Mouse (Mus musculus): ENCODE measurements at regions not wholly inside any gene's neighbourhood (a gene's known extent, or its start where the extent isn't known, plus 50 kb on each side); places are given as distances from the start of the nearest gene placed in this dataset.

DNA sequence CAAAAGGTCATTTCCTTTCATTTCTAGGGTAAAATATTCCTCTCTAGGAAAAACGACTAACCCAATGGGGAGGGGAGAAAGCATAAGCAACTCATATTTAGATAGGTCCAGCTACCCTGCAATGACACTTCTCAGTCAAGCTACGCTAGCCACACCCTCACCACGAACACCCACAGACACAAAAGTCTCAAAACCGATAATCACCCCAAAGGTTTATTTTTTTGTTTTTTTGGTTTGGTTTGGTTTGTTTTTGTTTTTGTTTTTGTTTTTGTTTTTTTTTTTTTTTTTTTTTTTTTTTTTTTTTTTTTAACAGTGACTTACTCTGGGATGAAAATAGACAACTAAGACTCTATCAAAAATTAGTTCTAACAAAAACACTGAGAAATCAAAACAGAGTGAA is 196.3 kb upstream of the Atp2b1 start:
- DNase-seq (ENCODE audit: low spot score), result no peak

DNA sequence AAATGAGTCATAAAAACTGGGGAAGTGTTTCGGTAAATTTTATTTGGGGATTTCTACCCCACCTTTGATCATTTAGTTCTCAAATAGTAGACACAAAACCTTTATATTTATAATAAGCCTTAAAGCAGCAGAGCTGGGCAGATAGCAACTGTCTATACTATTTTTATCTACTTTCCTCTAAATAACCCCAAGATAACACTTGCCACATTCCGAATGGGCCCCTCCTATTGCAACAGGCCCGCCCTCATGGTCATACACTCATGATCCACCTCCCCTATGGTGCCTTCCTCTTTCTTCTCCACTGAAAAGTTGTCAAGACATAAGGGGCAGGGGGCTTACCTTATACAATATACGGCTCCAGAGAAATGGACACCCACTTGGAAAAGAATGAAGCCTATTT is 195.5 kb upstream of the Atp2b1 start:
- no peak for DNase-seq (ENCODE audit: low spot score)

DNA sequence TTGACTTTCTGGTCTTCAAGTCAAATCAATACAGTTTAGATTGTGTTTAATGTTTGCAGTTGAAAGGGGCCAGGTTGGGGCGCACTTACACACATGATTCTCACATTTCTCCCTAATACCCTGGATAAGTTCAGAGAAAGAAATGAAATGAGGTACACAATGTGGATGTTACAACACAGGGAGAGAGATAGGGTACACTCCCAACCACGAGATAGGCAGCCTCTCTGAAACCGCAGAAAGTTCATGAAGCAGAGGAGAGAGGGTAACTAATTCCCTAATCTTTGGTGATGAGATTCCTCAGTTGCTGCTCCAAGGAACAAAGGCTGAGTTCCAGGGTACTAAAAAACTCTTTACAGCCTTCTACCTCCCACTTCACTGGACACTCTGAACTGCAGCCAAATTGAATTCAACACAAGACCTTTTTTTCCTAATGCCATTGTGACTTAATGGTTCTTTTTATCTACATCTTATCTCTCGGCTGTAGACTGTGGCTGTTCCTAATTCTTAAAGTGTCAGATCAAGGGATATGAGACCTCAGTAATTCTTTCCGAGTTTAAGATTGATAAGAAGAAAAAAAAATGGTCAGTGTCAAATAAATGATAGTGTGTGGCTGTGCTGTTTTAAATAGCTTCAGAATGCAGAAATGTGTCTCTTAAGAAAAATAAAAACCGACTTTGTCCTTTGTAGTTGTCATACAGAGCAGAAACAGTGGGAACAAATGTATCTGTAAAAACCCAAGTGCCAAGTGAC is 193.8 kb upstream of the Atp2b1 start:
- peak; percentile 9 for DNase-seq (ENCODE audit: low spot score)

DNA sequence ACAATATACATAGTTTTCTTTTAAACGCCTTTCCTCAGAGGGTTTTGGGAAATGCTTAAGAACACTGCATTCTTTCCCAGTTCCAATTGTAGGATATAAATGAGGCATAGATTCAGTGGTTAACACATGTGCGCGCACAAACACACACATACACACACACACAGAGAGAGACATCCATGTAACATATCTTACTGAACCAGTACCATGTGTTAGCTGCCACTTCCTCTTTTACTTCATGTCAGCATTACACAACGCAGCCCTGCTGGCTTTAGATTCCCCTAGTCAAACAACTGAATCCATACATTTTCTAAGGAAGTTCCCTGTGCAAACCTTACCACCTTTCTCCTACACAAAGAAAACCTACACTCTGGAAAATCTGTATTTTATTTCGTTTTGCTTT is 189.1 kb upstream of the Atp2b1 start:
- DNase-seq (ENCODE audit: low spot score), result no peak

DNA sequence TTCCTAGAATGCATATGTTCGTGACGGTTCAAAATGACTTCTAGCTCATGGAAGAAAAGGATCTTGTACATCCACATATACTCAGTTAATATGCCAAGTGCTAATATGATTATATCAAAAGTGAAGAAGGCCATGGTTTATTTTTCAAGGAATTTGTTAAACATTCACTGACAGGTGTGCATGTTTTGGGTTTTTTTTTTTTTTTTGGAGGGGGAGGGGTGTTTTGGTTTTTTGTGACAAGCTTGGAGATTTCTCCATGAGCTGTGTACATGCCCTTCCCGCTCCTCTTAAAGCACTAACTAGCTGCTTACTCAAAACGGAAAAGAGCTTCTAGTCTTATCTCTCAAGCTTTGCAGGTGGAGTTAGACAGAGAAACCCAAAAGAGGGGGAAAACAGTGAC is 187.1 kb upstream of the Atp2b1 start:
- no peak for DNase-seq (ENCODE audit: low spot score)

DNA sequence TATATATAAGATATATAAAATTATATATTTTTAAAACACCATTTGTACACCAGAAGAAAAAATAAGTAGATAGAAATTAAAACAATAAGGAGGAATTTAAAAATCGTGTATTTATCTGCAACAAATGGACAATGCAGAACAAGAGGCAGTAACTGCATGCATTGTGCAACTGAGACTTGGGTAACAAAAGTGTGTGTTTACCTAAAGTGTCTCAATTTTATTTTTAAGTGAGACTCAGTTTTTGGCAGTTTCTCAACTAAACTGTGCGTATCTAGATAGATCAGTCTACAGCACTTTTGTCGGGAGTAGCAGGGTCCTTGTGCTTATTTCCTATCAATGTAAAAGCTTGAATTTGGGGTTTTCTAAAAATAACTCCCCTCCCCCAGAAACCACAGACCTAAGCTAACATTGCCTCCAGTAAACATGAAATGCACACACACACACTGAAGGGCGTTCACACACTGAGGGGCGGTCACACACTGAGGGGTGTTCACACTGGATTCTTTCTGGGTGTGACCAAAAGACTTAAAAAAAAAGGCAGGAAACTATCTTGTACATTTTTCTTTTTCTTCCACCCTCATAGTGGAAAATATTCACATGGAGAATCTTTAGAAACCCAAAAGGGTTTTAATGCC is 185.7 kb upstream of the Atp2b1 start:
- DNase-seq (ENCODE audit: low spot score), result no peak

DNA sequence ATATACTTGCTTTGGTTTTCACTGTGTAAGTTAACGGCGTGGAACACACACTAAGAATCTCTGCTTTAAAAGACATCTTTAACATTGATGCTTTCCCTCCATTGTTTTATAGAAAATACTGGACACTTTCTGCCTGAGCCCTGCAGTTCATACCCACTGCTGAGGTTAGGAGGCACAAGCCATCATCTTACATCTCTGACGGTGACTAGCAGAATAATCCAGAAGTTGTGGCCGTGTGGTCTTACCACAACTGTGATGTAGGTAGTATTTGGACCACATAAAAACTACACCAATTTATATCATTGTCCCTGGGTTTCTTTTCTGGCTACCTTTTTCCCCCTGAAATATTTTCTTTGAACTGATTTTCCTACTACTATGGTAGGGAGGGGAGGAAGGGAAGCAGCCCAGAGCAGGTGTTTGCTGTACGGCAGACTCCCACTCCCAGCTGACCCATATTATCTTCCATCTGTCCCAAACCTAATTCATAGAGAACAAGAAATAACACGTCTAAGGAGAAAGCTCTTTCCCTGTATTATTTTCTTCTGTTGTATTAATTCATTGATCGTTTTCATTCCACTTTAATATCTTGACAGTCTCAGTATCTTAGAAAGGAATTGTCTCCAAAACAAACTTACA is 180.1 kb upstream of the Atp2b1 start:
- no peak for DNase-seq (ENCODE audit: low spot score)

DNA sequence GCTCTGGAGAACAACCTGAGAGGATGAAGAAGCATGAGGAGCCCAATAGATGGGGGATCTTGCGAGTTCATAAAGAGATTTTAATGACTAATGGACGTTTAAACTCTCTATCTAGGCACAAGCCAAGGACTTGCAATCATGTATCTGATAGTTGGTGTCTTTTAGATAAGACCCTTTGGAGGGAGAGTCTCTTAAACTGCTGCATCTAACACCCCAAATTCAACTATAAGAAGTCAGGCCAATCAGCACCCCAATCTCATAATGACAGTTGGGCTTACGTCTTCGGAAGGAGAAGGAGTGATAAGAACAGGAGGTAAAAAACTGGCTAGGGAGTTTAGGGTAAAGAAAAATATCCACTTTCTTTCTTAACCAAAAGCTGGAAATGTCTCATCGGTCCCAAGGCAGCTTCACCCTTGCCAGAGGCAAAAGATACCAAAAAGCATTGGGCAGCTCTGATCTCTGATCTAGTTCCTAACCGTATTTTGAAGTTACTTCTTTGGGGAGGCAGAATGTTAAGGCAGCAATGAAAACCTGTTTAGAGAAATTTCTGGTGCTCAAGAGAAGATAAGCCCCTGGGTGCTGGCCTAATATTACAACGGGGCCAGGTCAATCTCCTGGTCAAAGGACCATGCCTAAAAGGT is 173.6 kb upstream of the Atp2b1 start:
- DNase-seq (ENCODE audit: low spot score), result no peak

DNA sequence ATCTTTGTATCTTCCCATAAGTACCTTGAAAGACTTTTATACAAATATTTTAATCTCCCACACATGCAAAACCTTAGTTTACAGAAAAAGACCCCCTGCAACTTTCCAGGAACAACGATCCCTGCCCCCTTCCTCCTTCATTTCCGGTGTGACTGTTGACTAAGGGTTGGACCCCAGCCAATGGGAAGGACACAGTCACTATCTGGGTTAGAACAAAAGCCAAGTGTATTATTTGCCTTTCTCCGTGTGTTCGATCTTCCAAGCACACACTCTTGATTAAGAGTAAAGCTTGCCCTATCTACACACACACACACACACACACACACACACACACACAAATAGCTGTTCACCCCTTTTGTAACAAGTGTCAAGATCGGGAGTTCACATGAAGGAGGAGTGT is 172.8 kb upstream of the Atp2b1 start:
- no peak for DNase-seq (ENCODE audit: low spot score)

DNA sequence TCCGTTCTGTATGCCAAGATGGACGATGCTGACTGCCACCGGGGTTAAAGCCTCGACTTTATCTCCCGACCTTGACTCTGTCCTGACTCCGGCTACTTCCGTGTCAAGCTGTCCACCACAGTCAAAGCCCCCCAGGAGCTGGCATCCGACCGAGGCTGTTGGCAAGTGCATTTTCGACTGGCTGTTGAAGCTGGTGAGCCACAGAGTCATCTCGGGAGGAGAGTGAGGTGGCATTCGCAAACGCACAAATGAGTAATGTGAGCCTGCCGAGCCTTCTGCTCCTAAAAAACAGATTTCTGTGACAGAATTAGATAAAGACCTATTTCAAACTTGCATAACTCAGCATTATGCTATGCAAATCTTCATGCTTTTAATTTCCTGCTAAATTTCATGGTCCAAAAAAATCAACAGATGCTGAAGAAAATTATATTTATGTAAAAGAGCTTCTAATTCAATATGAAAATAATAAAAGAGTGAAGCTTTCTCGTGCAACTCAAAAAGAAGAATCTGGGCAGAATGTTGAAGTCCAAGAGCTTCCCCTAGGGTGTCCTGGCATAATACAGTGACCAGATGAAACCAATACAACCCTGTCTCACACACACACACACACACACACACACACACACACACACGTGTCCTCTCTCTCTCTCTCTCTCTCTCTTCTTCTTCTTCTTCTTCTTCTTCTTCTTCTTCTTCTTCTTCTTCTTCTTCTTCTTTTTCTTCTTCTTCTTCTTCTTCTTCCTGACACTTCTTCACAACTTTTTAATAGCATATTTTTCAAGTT is 171.2 kb upstream of the Atp2b1 start:
- peak; percentile 21 for DNase-seq (ENCODE audit: low spot score)

DNA sequence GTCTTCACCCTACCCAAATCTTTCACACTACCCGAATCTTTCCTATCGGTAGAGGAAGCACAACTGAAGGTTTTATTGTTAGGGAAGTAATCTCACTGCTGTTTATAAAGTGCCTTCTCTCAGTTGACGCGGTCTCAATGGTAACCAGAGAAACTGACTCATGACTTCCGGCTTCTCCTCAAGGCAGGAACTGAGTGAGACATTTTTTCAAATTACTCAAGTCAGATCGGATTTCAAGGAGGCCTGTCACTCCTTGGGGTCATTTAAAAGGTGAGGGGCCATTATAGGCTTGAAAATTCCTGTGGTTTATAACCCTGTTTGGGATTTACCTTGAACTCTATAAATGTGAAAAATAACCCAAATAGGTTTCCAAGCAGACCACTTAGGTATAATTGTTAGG is 170.0 kb upstream of the Atp2b1 start:
- DNase-seq (ENCODE audit: low spot score), result no peak

DNA sequence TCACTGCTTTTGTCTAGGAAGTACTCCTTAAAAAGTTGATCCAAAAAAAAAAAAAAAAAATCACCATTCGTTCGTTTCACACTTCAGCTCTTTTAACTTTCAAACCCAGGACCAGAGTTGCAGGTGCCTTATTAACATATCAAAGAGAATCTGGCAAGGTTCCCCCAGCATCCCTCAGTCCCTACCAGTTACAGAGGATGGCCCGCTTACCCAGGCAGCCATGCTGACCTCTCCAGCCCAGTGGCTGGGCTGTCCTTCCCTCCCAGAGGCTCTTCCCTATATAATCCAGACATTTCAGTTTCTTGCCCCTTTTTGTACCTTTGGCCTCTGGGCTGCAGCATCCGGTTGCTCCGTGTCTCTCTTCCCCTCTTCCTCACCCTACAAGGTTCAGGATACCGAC is 169.5 kb upstream of the Atp2b1 start:
- DNase-seq (ENCODE audit: low spot score), result no peak

DNA sequence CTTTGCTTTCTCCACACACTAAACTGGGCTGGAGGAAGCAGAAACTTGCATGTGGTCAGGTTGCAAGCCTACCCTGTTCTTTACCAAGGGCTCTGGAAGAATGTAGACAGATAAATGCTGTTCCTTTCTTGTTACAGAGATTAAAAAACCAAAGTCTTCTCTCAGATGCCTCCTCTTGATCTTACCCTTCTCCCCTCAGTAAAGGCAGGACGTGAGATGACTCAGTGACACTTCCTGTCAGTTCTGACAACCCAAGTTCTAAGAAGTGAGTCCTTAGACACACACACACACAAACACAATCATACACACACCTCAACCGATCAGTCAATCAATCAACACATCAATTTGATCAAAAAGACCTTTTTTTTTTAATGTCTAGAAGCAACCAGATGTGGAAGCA is 168.8 kb upstream of the Atp2b1 start:
- no peak for DNase-seq (ENCODE audit: low spot score)

DNA sequence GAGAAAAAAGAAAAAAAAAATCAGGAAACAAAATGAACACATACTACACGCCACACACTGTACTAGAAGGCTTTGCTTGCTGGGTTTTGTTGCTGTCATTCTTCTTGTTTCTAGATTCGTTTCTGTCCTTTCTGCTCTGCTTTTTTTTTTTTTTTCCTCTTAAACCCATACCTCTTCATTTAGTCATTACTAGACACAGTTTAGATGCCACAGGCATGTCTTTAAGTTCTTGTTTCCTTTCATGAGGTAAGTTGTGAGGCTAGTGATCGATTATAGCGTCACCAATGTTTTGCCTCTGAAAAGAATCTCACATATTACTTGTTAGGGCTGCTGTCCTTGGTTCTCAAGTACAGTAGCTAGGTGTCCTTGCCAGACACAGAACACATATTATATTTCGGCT is 168.3 kb upstream of the Atp2b1 start:
- no peak for DNase-seq (ENCODE audit: low spot score)

DNA sequence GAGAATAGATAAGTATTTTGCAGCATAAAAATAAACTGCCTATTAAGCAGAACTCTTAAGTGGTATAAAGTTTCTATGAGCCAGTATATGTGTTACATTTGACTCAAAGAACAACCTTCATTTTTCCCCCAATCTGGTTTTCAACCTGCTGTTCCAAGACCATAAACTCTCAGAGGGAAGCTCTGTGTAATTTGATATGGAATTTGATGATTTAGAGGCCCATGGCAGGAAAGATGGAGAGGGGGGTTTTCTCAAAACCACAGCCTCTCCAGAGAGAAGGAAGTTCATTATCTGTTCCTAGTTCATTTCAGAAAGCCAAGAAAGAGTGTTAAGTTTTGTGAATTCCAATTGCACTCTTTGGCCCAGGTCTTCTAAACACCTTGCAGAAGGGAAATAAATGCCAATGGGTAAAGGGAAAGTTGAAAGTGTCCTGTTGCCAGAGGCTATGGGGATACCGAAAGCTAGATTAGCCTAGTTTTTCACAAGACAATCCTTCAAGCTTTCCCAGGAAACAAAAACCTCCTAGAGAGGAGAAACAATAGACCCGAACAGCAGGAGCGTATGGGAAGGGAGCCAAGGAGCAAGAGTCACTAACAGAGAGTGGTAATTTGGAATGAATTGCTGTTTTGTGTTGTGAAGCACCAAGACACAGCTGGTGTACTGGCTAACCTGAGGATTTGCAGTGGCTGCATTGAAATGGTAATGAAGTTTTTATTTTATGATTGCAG is 165.2 kb upstream of the Atp2b1 start:
- DNase-seq (ENCODE audit: low spot score), result no peak

DNA sequence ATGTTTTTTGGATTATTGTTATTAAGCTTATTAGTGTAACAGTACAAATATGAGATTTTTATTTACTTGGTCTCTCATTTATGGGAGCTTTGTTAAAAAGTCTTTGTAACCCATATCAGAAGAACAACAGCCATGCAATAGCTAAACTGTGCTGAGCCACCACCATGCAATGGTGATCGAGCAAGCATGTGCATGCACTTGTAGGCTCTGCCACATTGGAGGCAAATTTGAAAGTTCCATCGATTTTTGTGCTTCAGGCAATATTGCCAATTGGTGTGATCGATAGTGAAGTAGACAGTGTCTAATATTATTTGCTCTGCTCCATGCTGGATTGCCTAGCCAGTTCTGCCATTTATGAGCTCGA is 164.6 kb upstream of the Atp2b1 start:
- DNase-seq (ENCODE audit: low spot score), result no peak

DNA sequence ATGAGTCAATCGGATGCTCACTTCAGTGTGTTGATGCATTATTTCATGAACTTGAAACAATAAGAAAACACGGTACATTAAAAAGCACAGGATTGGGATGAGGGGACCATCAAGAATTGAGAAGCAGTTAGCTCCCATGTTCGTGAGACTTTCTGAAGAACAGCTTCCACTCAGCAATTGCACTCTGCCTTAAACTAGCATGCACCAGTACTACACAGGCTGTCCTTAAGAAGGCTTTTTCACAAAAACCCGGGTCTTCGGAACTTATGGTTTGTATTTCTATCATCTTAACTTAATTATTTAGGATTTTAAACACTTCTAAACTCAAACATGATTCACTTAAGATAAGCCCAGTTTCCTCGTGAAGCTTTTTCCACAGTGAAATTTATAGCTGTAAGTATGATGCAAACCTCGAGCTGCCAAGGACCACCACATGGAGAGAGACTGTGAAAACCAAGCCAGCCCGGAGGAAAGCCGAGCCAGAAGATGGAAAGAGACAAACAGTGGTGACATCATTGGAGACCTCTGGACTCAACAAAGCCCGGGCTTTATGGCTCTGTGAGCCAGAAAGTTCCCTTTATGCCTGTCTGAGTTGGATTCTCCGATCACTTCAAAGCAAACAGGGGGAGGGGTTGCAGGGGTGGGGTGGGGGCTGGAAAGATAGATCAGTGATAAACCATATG is 162.7 kb upstream of the Atp2b1 start:
- no peak for DNase-seq (ENCODE audit: low spot score)

DNA sequence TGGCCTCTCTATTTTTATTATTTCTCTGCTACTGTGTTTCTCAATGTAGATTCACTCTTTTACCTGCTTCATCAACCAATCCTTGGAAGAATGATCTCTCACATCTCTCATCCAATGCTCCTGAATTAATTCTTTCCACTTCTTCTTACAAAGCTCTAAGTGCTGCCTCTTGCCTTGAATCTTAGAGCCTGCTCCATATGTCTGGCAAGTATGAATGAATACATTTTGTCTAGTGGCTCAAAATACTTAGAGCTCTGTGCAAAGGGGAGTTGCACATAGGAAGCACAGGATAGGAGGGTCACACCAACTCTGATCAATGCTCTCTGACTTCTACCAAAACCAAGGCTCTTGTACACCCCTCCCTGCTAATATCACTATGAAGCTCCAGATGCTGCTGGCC is 153.1 kb upstream of the Atp2b1 start:
- DNase-seq (ENCODE audit: low spot score), result no peak

DNA sequence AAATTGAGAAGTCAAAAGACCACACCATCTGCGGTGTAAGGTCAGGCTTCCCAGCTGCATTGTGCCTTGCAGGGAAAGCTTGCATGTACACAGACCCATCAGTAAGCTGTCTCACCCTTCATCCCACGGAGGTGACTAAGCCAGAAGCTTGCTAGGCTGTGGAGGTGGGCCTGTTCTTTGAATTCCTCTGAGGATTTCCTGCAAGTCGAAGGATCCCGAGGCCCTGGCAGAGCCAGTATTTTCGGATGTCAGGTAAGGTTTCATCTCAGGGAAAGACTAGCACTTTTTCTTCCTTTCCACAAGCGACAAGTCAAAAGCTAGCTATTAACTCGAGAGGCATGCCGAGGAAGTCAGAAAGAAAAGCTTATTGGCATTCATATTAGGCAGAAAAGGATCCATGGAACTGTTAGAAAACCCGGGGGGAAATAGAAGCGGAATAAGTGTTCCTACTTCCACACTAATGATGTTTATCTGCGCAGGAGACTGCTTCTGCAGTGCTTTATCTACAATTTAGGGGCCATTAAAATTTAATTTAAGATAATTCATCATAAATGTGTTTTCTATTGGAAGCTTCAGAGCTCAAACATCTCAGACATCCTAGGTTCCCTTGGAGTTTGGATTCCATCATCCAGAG is 148.3 kb upstream of the Atp2b1 start:
- no peak for DNase-seq (ENCODE audit: low spot score)

DNA sequence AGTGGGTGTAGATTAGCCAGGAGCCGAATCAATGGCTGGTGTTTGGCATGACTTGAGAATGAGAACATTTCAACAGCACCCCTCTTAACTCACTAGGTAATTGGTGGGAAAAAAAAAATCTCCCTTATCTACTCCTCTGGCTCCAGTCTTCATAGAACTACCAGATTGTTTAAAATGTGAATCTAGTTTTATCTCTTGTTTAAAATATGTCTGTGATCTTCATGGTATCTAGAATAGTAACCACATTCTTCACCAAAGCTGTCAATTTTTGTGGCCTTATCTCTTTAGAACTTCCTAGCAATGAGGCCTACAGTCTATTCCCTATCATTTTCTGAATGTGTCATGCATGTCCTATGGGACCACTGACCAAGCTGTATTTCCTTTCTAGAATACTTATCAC is 134.4 kb upstream of the Atp2b1 start:
- DNase-seq (ENCODE audit: low spot score), result no peak

DNA sequence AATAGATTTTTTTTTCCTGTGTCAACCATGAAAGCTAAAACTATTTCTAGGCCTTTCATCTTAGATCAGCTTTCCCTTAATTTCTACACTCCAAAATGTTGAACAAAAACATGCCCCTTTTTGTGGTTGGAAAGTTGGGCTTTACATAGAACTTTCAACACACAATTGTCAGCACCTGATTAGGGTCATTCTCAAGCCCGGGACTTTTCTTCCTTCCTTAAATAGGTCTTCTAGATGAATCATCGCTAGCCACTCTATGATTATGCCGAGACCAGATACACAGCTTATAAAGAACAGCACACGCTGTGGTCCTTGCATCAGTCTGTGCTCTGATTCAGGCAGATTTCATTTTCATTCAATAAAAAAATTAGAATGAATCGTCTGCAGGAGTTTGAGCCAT is 133.3 kb upstream of the Atp2b1 start:
- no peak for DNase-seq (ENCODE audit: low spot score)

Measured in ovary, postnatal 14 days (tissue).